Mouse (Mus musculus) heart, adult 2 months (tissue): ENCODE measurements around the gene Gm49711. TPM values are rescaled to one million over a fixed set of nuclear protein-coding genes. Genes with fewer than 3 reads are reported as not detected.

ENCODE experiments used
- DNase-seq, 2 experiments: peaks; one replicate each; pipeline ENCODE4 v3.0.0; 2021
- H3K27ac ChIP-seq: fragments of 200-600 bp; 2 replicates; pipeline ENCODE4 v1.8.1; 2022
- H3K27me3 ChIP-seq: fragments of 200-500 bp; 2 replicates; pipeline ENCODE4 v1.6.1; 2012; ENCODE audit warnings: mild to moderate bottlenecking, low read length, inconsistent platforms, mixed read lengths; ENCODE audit not compliant: control insufficient read depth, insufficient read depth
- H3K36me3 ChIP-seq: fragments of 200-500 bp; 2 replicates; pipeline ENCODE4 v1.6.1; 2012; ENCODE audit warnings: low read length, inconsistent platforms; ENCODE audit not compliant: control insufficient read depth, insufficient read depth
- H3K4me1 ChIP-seq: fragments of 200-500 bp; 2 replicates; pipeline ENCODE4 v1.6.1; 2011; ENCODE audit warnings: low read length; ENCODE audit not compliant: control insufficient read depth, insufficient read depth
- H3K4me3 ChIP-seq: fragments of 200-600 bp; 2 replicates; pipeline ENCODE4 v1.8.1; 2022
- H3K79me2 ChIP-seq: fragments of 200-500 bp; replicated peaks from 2 replicates; pipeline ENCODE4 v1.6.1; 2012; ENCODE audit warnings: mild to moderate bottlenecking, inconsistent platforms, low read length, moderate library complexity, mixed read lengths; ENCODE audit not compliant: control insufficient read depth, insufficient read depth
- H3K9ac ChIP-seq: fragments of 200-500 bp; 2 replicates; pipeline ENCODE4 v1.6.1; 2012; ENCODE audit warnings: low read depth, mild to moderate bottlenecking, control low read depth, inconsistent platforms, low read length, mixed read lengths
- CTCF ChIP-seq: fragments of 200-600 bp; IDR thresholded peaks from 2 replicates; pipeline ENCODE4 v1.8.1; 2022; ENCODE audit warnings: antibody characterized with exemption, mild to moderate bottlenecking, moderate library complexity
- EP300 ChIP-seq: fragments of 200-500 bp; IDR thresholded peaks from 2 replicates; pipeline ENCODE4 v1.6.1; 2011; ENCODE audit warnings: low read depth, low read length, control low read depth; ENCODE audit not compliant: insufficient read depth
- POLR2A ChIP-seq: fragments of 200-500 bp; IDR thresholded peaks from 2 replicates; pipeline ENCODE4 v1.6.1; 2011; ENCODE audit warnings: mild to moderate bottlenecking, low read depth, low read length, control low read depth; ENCODE audit not compliant: insufficient read depth
- WGBS: fragments of 180-500 bp; shearing (Covaris S2); methylation state at CpG from one replicate; pipeline ENCODE4 v1.1.7; 2018; 5-methylcytosine and 5-hydroxymethylcytosine counted together
- intact Hi-C: fragments of 180-260 bp; cut with DNase I; formaldehyde crosslinking; loops from one replicate; pipeline ENCODE4 v1.15.1; 2025
- polyA plus RNA-seq: library from polyadenylated mRNA; depleted of rRNA; stranded (reverse); fragments of >200 nt; gene quantifications from 2 replicates; pipeline ENCODE4 v1.2.3, GENCODE M21; 2012; rRNA removed
- total RNA-seq, 2 experiments: library from RNA; stranded (reverse); gene quantifications; 2 replicates each; pipeline ENCODE4 v1.2.3; 2021

Gm49711 gene
- total and polyA plus RNA-seq, 3 experiments = not detected

DNA sequence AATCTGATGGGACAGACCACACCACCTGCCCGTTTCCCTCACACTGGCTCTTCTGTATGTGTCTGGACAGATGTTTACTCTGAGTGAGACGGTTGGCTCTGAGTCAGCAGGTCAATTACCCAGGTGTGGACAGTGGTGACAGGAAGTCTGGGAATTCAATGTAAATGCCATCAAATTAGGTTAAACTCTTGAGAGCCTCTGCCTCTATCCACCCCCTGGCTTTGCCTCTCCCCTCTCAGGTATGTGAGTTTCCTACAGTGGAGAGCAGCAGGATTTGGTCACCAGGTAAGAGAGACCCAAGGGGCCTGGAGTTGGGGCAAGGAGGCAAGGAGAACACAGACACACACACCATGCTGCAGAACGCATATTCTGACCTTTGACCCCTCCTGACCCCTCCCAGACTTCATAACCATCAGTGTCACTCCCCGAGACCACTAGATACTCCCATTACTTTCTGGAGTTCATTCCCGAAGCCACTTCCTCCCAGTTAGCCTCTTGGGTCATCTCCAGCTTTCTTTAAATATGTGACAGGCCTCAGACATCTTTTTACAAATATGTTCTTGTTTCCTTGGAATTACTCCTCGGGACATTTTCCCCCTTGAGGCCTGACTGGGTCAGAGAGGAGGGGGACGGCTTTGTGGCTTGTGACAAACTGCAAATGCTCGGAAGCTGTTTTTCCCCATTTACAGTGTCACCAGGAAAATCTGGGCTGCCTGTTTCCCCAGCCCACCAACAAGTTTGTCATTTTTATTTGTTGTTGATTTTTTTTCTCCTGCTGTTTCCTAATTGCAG, 157.7 kb downstream of the Gm49711 start:
- DNase-seq = peak in 1 of 2 experiments; percentile 19
- intact Hi-C loops = no loop called here
- Histone ChIP-seq H3K4me1 (peaks cover 1% of the 10 kb centered on the region; the same call in 1 of the 2 replicates), H3K4me3 (no peak overlapping the region), H3K9ac (no peak overlapping the region), H3K27ac (no peak overlapping the region), H3K27me3 (no peaks in the 10 kb centered on the region), H3K79me2 (no peaks in the 10 kb centered on the region), H3K36me3 (no peaks in the 10 kb centered on the region)
- TF ChIP-seq EP300 = no peak
- no peak for TF ChIP-seq CTCF
- no peak for TF ChIP-seq POLR2A
- 50% methylated on average over 8 of the region's 8 CpGs for WGBS

DNA sequence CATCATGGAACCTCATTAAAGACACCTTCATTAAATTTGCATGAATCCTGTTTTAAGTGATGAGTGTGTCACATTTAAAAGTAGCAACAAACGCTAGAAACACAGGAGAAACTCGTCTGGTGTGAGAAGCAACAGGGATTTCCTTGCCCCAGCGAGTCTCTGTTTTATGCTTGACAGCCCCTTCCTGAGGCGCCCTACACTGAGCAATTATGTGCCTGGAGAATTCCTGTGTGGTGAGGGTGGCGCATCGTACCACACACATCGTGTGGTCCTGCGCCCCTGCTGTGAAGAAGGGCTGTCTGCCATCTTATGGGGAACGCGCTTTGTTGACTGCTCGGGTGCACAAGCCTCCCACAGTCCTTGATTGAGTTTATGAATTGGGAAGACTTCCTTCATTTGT, 162.6 kb downstream of the Gm49711 start:
- WGBS = 93% methylated on average over 11 of the region's 11 CpGs
- Histone ChIP-seq H3K4me3 (no peak overlapping the region), H3K9ac (no peak overlapping the region), H3K79me2 (no peaks in the 10 kb centered on the region), H3K27ac (no peak overlapping the region), H3K27me3 (no peaks in the 10 kb centered on the region), H3K4me1 (peaks cover 1% of the 10 kb centered on the region; the same call in 1 of the 2 replicates), H3K36me3 (no peaks in the 10 kb centered on the region)
- intact Hi-C loops = no loop called here
- TF ChIP-seq POLR2A (no peak), EP300 (no peak), CTCF (no peak)
- no peak for DNase-seq

DNA sequence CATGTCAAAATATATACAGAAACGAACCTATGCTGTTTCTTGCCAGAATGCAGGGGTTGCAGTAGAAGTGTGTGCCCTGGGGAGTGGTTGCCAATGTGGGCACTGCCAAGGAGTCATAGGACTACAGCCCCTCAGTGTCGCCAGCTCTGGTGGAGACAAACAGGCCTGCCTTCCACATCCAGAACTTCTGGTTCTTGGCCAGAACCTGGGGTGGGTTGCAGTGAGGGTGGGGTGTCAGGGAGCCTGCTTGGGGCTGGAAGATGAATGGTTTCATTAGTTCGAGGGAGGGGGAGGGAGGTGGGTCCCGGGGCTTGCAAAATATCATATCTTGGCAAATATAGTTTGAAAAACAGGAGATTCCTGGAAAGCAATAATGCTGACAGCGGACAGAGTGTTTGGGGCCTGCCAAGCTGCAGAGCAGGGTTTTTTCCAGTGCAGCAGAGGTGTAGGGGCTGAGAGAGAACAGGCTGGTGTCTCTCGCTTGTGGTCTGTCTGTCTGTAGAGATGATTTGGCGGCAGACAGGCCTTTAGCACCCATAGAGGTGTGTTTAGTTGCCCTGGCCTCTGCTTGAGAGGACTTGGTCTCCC, 170.3 kb downstream of the Gm49711 start:
- Histone ChIP-seq H3K79me2 (no peaks in the 10 kb centered on the region), H3K4me3 (no peak overlapping the region), H3K27me3 (no peaks in the 10 kb centered on the region), H3K9ac (no peak overlapping the region), H3K36me3 (no peaks in the 10 kb centered on the region), H3K27ac (no peak overlapping the region), H3K4me1 (no peaks in the 10 kb centered on the region)
- no peak for DNase-seq
- WGBS = 68% methylated on average over 7 of the region's 7 CpGs
- no peak for TF ChIP-seq POLR2A
- no peak for TF ChIP-seq EP300
- TF ChIP-seq CTCF = no peak
- intact Hi-C loops = no loop called here

DNA sequence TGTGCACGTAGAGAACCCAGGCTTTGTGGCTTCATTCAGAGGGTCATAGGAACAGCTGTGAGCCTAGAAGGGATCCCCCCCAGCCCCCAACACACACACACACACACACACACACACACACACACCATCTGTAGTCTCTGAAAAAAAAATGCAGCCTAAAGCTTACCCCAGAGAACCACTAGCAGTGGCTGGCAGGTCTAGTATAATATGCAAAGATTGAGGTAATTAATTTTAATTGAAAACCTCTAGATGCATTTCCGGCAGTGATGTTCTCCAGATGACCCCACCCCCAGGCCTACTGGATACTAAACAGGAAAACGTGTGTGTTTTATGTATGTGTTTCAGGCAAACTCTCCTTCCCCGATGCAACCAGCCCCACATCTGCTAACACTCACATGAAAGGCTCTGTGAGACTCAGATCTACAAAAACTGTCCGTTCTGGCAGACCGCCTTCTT, 172.4 kb downstream of the Gm49711 start:
- TF ChIP-seq CTCF (no peak), EP300 (no peak), POLR2A (no peak)
- Histone ChIP-seq H3K4me3 (no peak overlapping the region), H3K27me3 (no peaks in the 10 kb centered on the region), H3K9ac (no peak overlapping the region), H3K4me1 (peaks cover 1% of the 10 kb centered on the region; the same call in 1 of the 2 replicates), H3K27ac (no peak overlapping the region), H3K79me2 (no peaks in the 10 kb centered on the region), H3K36me3 (no peaks in the 10 kb centered on the region)
- no peak for DNase-seq
- 79% methylated on average over 6 of the region's 6 CpGs for WGBS
- intact Hi-C loops = no loop called here

- Histone ChIP-seq H3K27ac (no peak overlapping the region), H3K9ac (no peak overlapping the region), H3K36me3 (no peaks in the 10 kb centered on the region), H3K4me3 (no peak overlapping the region), H3K79me2 (no peaks in the 10 kb centered on the region), H3K4me1 (peaks cover 1% of the 10 kb centered on the region; the same call in 1 of the 2 replicates), H3K27me3 (no peaks in the 10 kb centered on the region)
- WGBS = 18% methylated on average over 5 of the region's 5 CpGs
- intact Hi-C loops = no loop called here
- no peak for DNase-seq
- TF ChIP-seq EP300 (no peak), POLR2A (no peak), CTCF (no peak)
Measured at GRCm38 (mm10) chr16:92234530-92234929, 176.4 kb downstream of the Gm49711 start.

DNA sequence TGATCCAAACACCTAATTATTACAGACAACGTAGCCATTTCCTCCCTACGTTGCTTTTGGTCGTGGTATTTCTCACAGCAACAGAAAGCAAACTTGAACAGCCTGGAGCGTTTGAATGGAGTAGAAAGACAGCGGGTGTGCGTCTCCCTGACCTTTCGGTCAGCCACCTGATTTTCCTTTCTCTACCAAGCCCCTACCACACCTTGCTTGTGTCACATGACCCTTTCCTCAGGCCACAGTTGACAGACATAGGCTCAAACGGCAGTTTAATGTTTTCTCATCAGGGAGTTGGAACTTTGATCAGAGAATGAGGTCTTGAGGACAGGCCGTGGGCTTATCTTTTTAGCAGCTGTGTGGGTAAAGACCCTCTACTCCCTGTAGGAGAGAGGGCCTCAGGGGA, 177.1 kb downstream of the Gm49711 start:
- Histone ChIP-seq H3K27ac (no peak overlapping the region), H3K4me1 (peaks cover 1% of the 10 kb centered on the region; the same call in 1 of the 2 replicates), H3K27me3 (no peaks in the 10 kb centered on the region), H3K4me3 (no peak overlapping the region), H3K36me3 (no peaks in the 10 kb centered on the region), H3K9ac (no peak overlapping the region), H3K79me2 (no peaks in the 10 kb centered on the region)
- no peak for DNase-seq
- 67% methylated on average over 9 of the region's 9 CpGs for WGBS
- intact Hi-C loops = no loop called here
- TF ChIP-seq EP300 (no peak), POLR2A (no peak)

Other genes starting within 250 kb of the Gm49711 start
- gene Mrps6, start within 50 bp of the Gm49711 start, total RNA-seq = 10 to 100 TPM; 53.0 to 58.4 TPM
- 40.5 and 43.0 TPM in 2 replicates for gene Mrps6, start within 50 bp of the Gm49711 start, polyA plus RNA-seq
- 1 to 10 TPM; 3.2 to 8.1 TPM for gene Slc5a3, start within 50 bp of the Gm49711 start, total RNA-seq
- 1.6 and 2.5 TPM in 2 replicates for gene Slc5a3, start within 50 bp of the Gm49711 start, polyA plus RNA-seq
- not detected for gene Kcne2, start 234.1 kb downstream of the Gm49711 start, total RNA-seq
- not detected in 2 replicates for gene Kcne2, start 234.1 kb downstream of the Gm49711 start, polyA plus RNA-seq
- 10 to 100 TPM; 76.1 to 89.9 TPM for gene Smim11, start 243.0 kb downstream of the Gm49711 start, total RNA-seq
- gene Smim11, start 243.0 kb downstream of the Gm49711 start, polyA plus RNA-seq = 46.9 and 55.4 TPM in 2 replicates